Mouse (Mus musculus): ENCODE data around the gene Gpr68. TPM values are rescaled to one million over a fixed set of nuclear protein-coding genes. Genes with fewer than 3 reads are reported as not detected.
A peak's percentile ranks its signal among the peaks of the same experiment; 100 is the strongest.

Gpr68 gene
- polyA plus RNA-seq, 1 experiment from 2014 or later = 0.21 TPM

GRCm38 (mm10) chr12:100897736-100898650 lies 10.0 kb downstream of the Gpr68 start:
- Histone ChIP-seq H3K27me3 (replicated peaks; ENCODE audit: insufficient read depth, low read length) (peaks cover 24% of the 10 kb centered on the region), H3K9ac (replicated peaks; ENCODE audit: low read depth) (no peak overlapping the region), H3K27ac (ENCODE audit: low read length) (no peak overlapping the region), H3K36me3 (ENCODE audit: insufficient read depth, low read length) (no peaks in the 10 kb centered on the region), H3K4me3 (ENCODE audit: low read depth, low read length) (no peak overlapping the region), H3K9me3 (ENCODE audit: low read length) (no peaks in the 10 kb centered on the region), H3K4me2 (replicated peaks; ENCODE audit: low read depth, low read length) (no peak overlapping the region), H3K4me1 (ENCODE audit: insufficient read depth, low read depth, low read length) (no peaks in the 10 kb centered on the region)
- ATAC-seq (no peak), DNase-seq (ENCODE audit: low spot score) (no peak)
- TF ChIP-seq EP300 (IDR thresholded peaks at IDR 0.05) = no peak
- no peak for TF ChIP-seq CTCF (IDR thresholded peaks at IDR 0.05)
- WGBS = 32% methylated on average over 12 of the region's 12 CpGs

- DNase-seq (ENCODE audit: low spot score) (no peak), ATAC-seq (no peak)
- Histone ChIP-seq H3K4me2 (replicated peaks; ENCODE audit: low read depth, low read length) (no peak overlapping the region), H3K36me3 (ENCODE audit: insufficient read depth, low read length) (no peaks in the 10 kb centered on the region), H3K27ac (ENCODE audit: low read length) (no peak overlapping the region), H3K4me1 (ENCODE audit: insufficient read depth, low read depth, low read length) (no peaks in the 10 kb centered on the region), H3K9me3 (ENCODE audit: low read length) (no peaks in the 10 kb centered on the region), H3K9ac (replicated peaks; ENCODE audit: low read depth) (no peak overlapping the region), H3K27me3 (replicated peaks; ENCODE audit: insufficient read depth, low read length) (peaks cover 24% of the 10 kb centered on the region), H3K4me3 (ENCODE audit: low read depth, low read length) (no peak overlapping the region)
- 9% methylated on average over 3 of the region's 3 CpGs for WGBS
- TF ChIP-seq EP300 (IDR thresholded peaks at IDR 0.05) (no peak), CTCF (IDR thresholded peaks at IDR 0.05) (no peak)
Observed at GRCm38 (mm10) chr12:100896661-100897060, 11.3 kb downstream of the Gpr68 start.

DNA sequence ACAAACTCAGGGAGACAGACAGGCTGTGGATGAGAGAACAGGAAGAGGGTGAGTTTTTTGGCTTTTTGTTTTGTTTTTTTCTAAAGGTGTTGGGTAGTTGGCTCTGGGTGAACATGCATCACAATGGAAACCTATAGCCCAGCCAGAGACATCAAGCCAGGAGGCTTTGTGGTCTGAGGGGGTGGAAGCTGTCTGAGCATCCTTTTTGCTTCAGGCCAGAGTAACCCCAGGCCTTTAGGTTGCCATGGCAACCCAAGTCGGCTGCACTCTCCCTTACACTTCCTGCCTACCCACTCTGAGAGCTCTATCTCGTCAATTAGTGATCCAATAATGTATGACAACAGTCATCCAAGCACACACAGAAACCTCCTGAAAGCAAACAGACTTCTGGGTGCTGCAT lies 12.5 kb downstream of the Gpr68 start:
- no peak for ATAC-seq
- no peaks in the 10 kb centered on the region for H3K4me1 ChIP-seq (ENCODE audit: insufficient read depth, low read depth, low read length)
- no peak for DNase-seq (ENCODE audit: low spot score)
- 3% methylated on average over 2 of the region's 2 CpGs for WGBS
- H3K9me3 ChIP-seq (ENCODE audit: low read length) = no peaks in the 10 kb centered on the region
- no peak overlapping the region for H3K4me3 ChIP-seq (ENCODE audit: low read depth, low read length)
- no peak overlapping the region for H3K4me2 ChIP-seq (replicated peaks; ENCODE audit: low read depth, low read length)
- H3K9ac ChIP-seq (replicated peaks; ENCODE audit: low read depth) = no peak overlapping the region
- H3K27ac ChIP-seq (ENCODE audit: low read length) = no peak overlapping the region
- TF ChIP-seq EP300 (IDR thresholded peaks at IDR 0.05) (no peak), CTCF (IDR thresholded peaks at IDR 0.05) (no peak)
- peaks cover 24% of the 10 kb centered on the region for H3K27me3 ChIP-seq (replicated peaks; ENCODE audit: insufficient read depth, low read length)
- H3K36me3 ChIP-seq (ENCODE audit: insufficient read depth, low read length) = no peaks in the 10 kb centered on the region

DNA sequence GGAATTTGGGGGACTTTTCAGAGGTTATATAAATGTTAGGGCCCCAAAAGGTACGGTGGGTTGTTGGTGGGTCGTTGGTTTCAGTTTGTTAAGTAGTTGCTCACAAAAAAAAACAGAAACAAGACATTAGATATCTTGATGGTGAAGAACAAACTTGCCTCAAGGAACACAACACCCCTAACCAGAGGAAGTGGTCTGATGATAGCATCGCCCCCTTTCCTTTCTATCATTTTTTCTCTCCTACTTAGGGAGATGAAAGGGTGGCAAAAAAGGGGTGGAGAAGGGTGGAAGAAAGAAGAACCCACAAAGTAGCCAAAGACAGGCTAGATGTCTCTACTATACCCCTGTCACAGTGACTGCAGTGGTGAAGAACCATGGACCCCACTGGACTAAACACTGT lies 17.4 kb downstream of the Gpr68 start:
- H3K27me3 ChIP-seq (replicated peaks; ENCODE audit: insufficient read depth, low read length) = no peaks in the 10 kb centered on the region
- no peaks in the 10 kb centered on the region for H3K9me3 ChIP-seq (ENCODE audit: low read length)
- no peak for TF ChIP-seq EP300 (IDR thresholded peaks at IDR 0.05)
- no peak for TF ChIP-seq CTCF (IDR thresholded peaks at IDR 0.05)
- 79% methylated on average over 3 of the region's 3 CpGs for WGBS
- no peaks in the 10 kb centered on the region for H3K36me3 ChIP-seq (ENCODE audit: insufficient read depth, low read length)
- no peak overlapping the region for H3K4me3 ChIP-seq (ENCODE audit: low read depth, low read length)
- no peak overlapping the region for H3K9ac ChIP-seq (replicated peaks; ENCODE audit: low read depth)
- ATAC-seq (no peak), DNase-seq (ENCODE audit: low spot score) (no peak)
- H3K4me2 ChIP-seq (replicated peaks; ENCODE audit: low read depth, low read length) = no peak overlapping the region
- H3K27ac ChIP-seq (ENCODE audit: low read length) = no peak overlapping the region
- no peaks in the 10 kb centered on the region for H3K4me1 ChIP-seq (ENCODE audit: insufficient read depth, low read depth, low read length)

GRCm38 (mm10) chr12:100887801-100888258 lies 20.2 kb downstream of the Gpr68 start:
- H3K9ac ChIP-seq (replicated peaks; ENCODE audit: low read depth) = no peak overlapping the region
- no peaks in the 10 kb centered on the region for H3K9me3 ChIP-seq (ENCODE audit: low read length)
- no peak overlapping the region for H3K4me2 ChIP-seq (replicated peaks; ENCODE audit: low read depth, low read length)
- H3K4me1 ChIP-seq (ENCODE audit: insufficient read depth, low read depth, low read length) = no peaks in the 10 kb centered on the region
- no peak overlapping the region for H3K27ac ChIP-seq (ENCODE audit: low read length)
- H3K4me3 ChIP-seq (ENCODE audit: low read depth, low read length) = no peak overlapping the region
- TF ChIP-seq EP300 (IDR thresholded peaks at IDR 0.05) = no peak
- TF ChIP-seq CTCF (IDR thresholded peaks at IDR 0.05) = no peak
- DNase-seq (ENCODE audit: low spot score) (peak; percentile 82), ATAC-seq (peak; percentile 70)
- WGBS = 13% methylated on average over 12 of the region's 12 CpGs
- no peaks in the 10 kb centered on the region for H3K27me3 ChIP-seq (replicated peaks; ENCODE audit: insufficient read depth, low read length)
- H3K36me3 ChIP-seq (ENCODE audit: insufficient read depth, low read length) = no peaks in the 10 kb centered on the region

GRCm38 (mm10) chr12:100886877-100887276 lies 21.1 kb downstream of the Gpr68 start:
- H3K27me3 ChIP-seq (replicated peaks; ENCODE audit: insufficient read depth, low read length) = no peaks in the 10 kb centered on the region
- no peak for ATAC-seq

More at GRCm38 (mm10) chr12:100886877-100887276, 21.1 kb downstream of the Gpr68 start:
- H3K36me3 ChIP-seq (ENCODE audit: insufficient read depth, low read length) = no peaks in the 10 kb centered on the region
- no peak overlapping the region for H3K4me2 ChIP-seq (replicated peaks; ENCODE audit: low read depth, low read length)
- no peak overlapping the region for H3K4me3 ChIP-seq (ENCODE audit: low read depth, low read length)
- TF ChIP-seq CTCF (IDR thresholded peaks at IDR 0.05) = no peak
- TF ChIP-seq EP300 (IDR thresholded peaks at IDR 0.05) = no peak
- no peak for DNase-seq (ENCODE audit: low spot score)
- 73% methylated on average over 4 of the region's 4 CpGs for WGBS
- no peak overlapping the region for H3K27ac ChIP-seq (ENCODE audit: low read length)
- H3K9ac ChIP-seq (replicated peaks; ENCODE audit: low read depth) = no peak overlapping the region
- H3K4me1 ChIP-seq (ENCODE audit: insufficient read depth, low read depth, low read length) = no peaks in the 10 kb centered on the region
- H3K9me3 ChIP-seq (ENCODE audit: low read length) = no peaks in the 10 kb centered on the region
